Mouse (Mus musculus): Measurements from ENCODE around the gene Farsb.
A peak's percentile ranks its signal among the peaks of the same experiment; 100 is the strongest.

- TF ChIP-seq POLR2A (IDR thresholded peaks at IDR 0.05; ENCODE audit: control insufficient read depth in 1 of 2, insufficient read depth in 1 of 2, low read depth in 1 of 2, low read length in 2 of 2, poor library complexity in 1 of 2): no peak
- TF ChIP-seq CTCF (IDR thresholded peaks at IDR 0.05 in 2 of 3, conservative IDR thresholded peaks at IDR 0.05 in 1 of 3; ENCODE audit: control insufficient read depth in 1 of 3, insufficient read depth in 1 of 3, low read depth in 2 of 3, low read length in 3 of 3, poor library complexity in 1 of 3, severe bottlenecking in 1 of 3): peak in 2 of 3 experiments; percentile 58 to 86; a peak in 5 of 6 replicates
- TF ChIP-seq POLR2AphosphoS2 (IDR thresholded peaks at IDR 0.05; ENCODE audit: low read length): no peak
Measured at GRCm38 (mm10) chr1:78525189-78525886, 36.6 kb upstream of the Farsb start.
